In the genomic region with DNA sequence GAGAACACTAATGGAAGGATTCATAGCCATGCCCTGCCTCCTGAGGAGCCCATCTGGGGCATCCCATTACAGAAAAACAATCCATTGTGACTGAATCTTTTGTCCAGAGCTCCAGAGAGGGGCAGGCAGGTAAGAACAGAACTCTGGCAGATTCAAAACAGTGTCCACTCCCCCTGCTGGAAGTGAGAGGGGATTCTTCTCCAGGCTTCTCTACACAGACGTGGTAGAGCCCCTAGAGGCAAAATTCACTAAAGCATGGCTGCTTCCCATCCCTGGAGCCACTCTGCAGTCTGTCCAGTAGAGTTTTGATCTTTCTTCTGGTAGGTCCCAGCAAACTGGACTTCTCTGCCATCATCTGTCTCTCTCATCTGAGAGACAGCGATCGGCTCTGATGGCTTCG, we compare ENCODE assay signal across 12 mouse cellular contexts. TPM values are rescaled to one million over a fixed set of nuclear protein-coding genes. Genes with fewer than 3 reads are reported as not detected.
A peak's percentile ranks its signal among the peaks of the same experiment; 100 is the strongest.
DNase-seq lines count a peak whose midpoint lies in the region; ATAC-seq and TF ChIP-seq lines count a peak whose summit lies in the region.
"Had no signal": no experiment of that assay in that cellular context is flagged by ENCODE, and none has a peak within 500 bp of the region (broad histone marks: within the 10 kb centered on the region; RNA-seq: fewer than 3 reads in every experiment).

No protein-coding gene starts in this region.

- no peak overlapping the region for H3K4me3 ChIP-seq in heart, embryonic 11.5 days (ENCODE audit: low read depth, low read length)
- no peak overlapping the region for H3K4me3 ChIP-seq in lung, embryonic 14.5 days (ENCODE audit: low read depth, low read length)
- H3K4me3 ChIP-seq: heart, embryonic 15.5 days had no signal

- intact Hi-C loops in heart, postnatal 10 days (cut with DNase I) = loop anchor here (5.0 to 10.0 kb wide), 2 partner anchors 167 to 369 kb away; no protein-coding TSS in a partner anchor

- H3K4me1 ChIP-seq in heart, embryonic 11.5 days (ENCODE audit: control insufficient read depth, insufficient read depth, low read length) = no peaks in the 10 kb centered on the region
- H3K4me1 ChIP-seq in lung, embryonic 14.5 days (ENCODE audit: insufficient read depth) = no peaks in the 10 kb centered on the region
- H3K4me1 ChIP-seq: heart, embryonic 15.5 days had no signal

- DNase-seq in heart, postnatal 10 days = peak; percentile 6 to 20
- DNase-seq in lung, embryonic 14.5 days = peak; percentile 66
- no peak for DNase-seq in lung, postnatal 25 days (ENCODE audit: low spot score)
- DNase-seq in R1 (ENCODE audit: low read depth, low spot score) = peak; percentile 68
- peak; percentile 19 for DNase-seq in kidney, postnatal 14 days
- DNase-seq in ovary, adult 18-20 months (ENCODE audit: low spot score) = no peak
- no peak for DNase-seq in urinary bladder, postnatal 10 days (ENCODE audit: low spot score)

- no peak overlapping the region for H3K4me2 ChIP-seq in heart, embryonic 11.5 days
- no peak overlapping the region for H3K4me2 ChIP-seq in lung, embryonic 14.5 days
- H3K4me2 ChIP-seq: heart, embryonic 15.5 days had no signal

- no peak overlapping the region for H3K9ac ChIP-seq in heart, embryonic 11.5 days (ENCODE audit: low read depth, low read length)
- H3K9ac ChIP-seq in lung, embryonic 14.5 days = no peak overlapping the region
- H3K9ac ChIP-seq: heart, embryonic 15.5 days had no signal

- H3K9me3 ChIP-seq in heart, embryonic 11.5 days (replicated peaks; ENCODE audit: control insufficient read depth, low read length) = no peaks in the 10 kb centered on the region
- H3K9me3 ChIP-seq in lung, embryonic 14.5 days (ENCODE audit: low read depth, low read length) = no peaks in the 10 kb centered on the region
- H3K9me3 ChIP-seq: heart, embryonic 15.5 days had no signal

- 68% methylated on average over 4 of the region's 4 CpGs for WGBS in heart, embryonic 11.5 days (ENCODE audit: insufficient replicate concordance)
- WGBS in lung, embryonic 14.5 days = 68% methylated on average over 4 of the region's 4 CpGs

- peak; percentile 58 for TF ChIP-seq CTCF in lung, embryonic 14.5 days (IDR thresholded peaks at IDR 0.05; ENCODE audit: low read depth)

- H3K27me3 ChIP-seq in heart, embryonic 11.5 days (ENCODE audit: control insufficient read depth, insufficient read depth, low read length) = peaks cover 6% of the 10 kb centered on the region; the same call in 1 of the 2 replicates
- H3K27me3 ChIP-seq in lung, embryonic 14.5 days (ENCODE audit: insufficient read depth, low read length) = no peaks in the 10 kb centered on the region

- no peak for ATAC-seq in heart, embryonic 11.5 days (replicated peaks; ENCODE audit: insufficient number of reproducible peaks, low FRiP score, low TSS enrichment)
- ATAC-seq in lung, embryonic 14.5 days (ENCODE audit: insufficient read depth) = no peak

- H3K36me3 ChIP-seq in heart, embryonic 11.5 days (ENCODE audit: control insufficient read depth, insufficient read depth, low read length) = no peaks in the 10 kb centered on the region
- H3K36me3 ChIP-seq in lung, embryonic 14.5 days (ENCODE audit: insufficient read depth) = no peaks in the 10 kb centered on the region
- H3K36me3 ChIP-seq: G1E; heart, embryonic 15.5 days had no signal

- H3K27ac ChIP-seq in heart, embryonic 11.5 days (ENCODE audit: low read depth, low read length) = no peak overlapping the region
- H3K27ac ChIP-seq in lung, embryonic 14.5 days (ENCODE audit: low read depth) = no peak overlapping the region
- H3K27ac ChIP-seq: heart, embryonic 15.5 days had no signal

RNA-seq across cellular contexts. Expression of gene Krt5, which starts 8.6 kb away (rescaled TPM):
- total RNA-seq in heart, postnatal 10 days (2021) = not detected
- 0.13 and 0.23 TPM in 2 replicates for polyA plus RNA-seq in heart, embryonic 11.5 days (2014; fragmentation: Nextera tagmentation; extraction: Ambion mirVana)
- not detected in 2 replicates for polyA plus RNA-seq in lung, embryonic 14.5 days (2014; fragmentation: Nextera tagmentation; extraction: Ambion mirVana)
- total RNA-seq: adrenal gland, postnatal 4 days; G1E; liver, adult 2 months had no signal
- polyA plus RNA-seq: G1E; liver, adult 2 months had no signal

RNA-seq across cellular contexts. Expression of gene Krt6a, which starts 10.0 kb away (rescaled TPM):
- not detected for total RNA-seq in heart, postnatal 10 days (2021)
- polyA plus RNA-seq in heart, embryonic 11.5 days (2014; fragmentation: Nextera tagmentation; extraction: Ambion mirVana) = not detected in 2 replicates
- not detected in 2 replicates for polyA plus RNA-seq in lung, embryonic 14.5 days (2014; fragmentation: Nextera tagmentation; extraction: Ambion mirVana)
- total RNA-seq: adrenal gland, postnatal 4 days; G1E; liver, adult 2 months had no signal
- polyA plus RNA-seq: G1E; liver, adult 2 months had no signal

RNA-seq across cellular contexts. Expression of gene Krt6b, which starts 24.0 kb away (rescaled TPM):
- under 1 TPM; 0.12 to 0.15 TPM for total RNA-seq in heart, postnatal 10 days (2021)
- polyA plus RNA-seq in heart, embryonic 11.5 days (2014; fragmentation: Nextera tagmentation; extraction: Ambion mirVana) = not detected in 2 replicates
- polyA plus RNA-seq in lung, embryonic 14.5 days (2014; fragmentation: Nextera tagmentation; extraction: Ambion mirVana) = not detected in 2 replicates
- total RNA-seq: adrenal gland, postnatal 4 days; G1E; liver, adult 2 months had no signal
- polyA plus RNA-seq: G1E; heart, embryonic 15.5 days; liver, adult 2 months had no signal

RNA-seq across cellular contexts. Expression of gene Krt71, which starts 38.8 kb away (rescaled TPM):
- not detected for total RNA-seq in heart, postnatal 10 days (2021)
- polyA plus RNA-seq in heart, embryonic 11.5 days (2014; fragmentation: Nextera tagmentation; extraction: Ambion mirVana) = not detected in 2 replicates
- polyA plus RNA-seq in lung, embryonic 14.5 days (2014; fragmentation: Nextera tagmentation; extraction: Ambion mirVana) = not detected in 2 replicates
- total RNA-seq: adrenal gland, postnatal 4 days; G1E; liver, adult 2 months had no signal
- polyA plus RNA-seq: G1E; heart, embryonic 15.5 days; liver, adult 2 months had no signal

RNA-seq across cellular contexts. Expression of gene Gm5478, which starts 56.9 kb away (rescaled TPM):
- total RNA-seq in heart, postnatal 10 days (2021) = not detected
- not detected in 2 replicates for polyA plus RNA-seq in heart, embryonic 11.5 days (2014; fragmentation: Nextera tagmentation; extraction: Ambion mirVana)
- polyA plus RNA-seq in lung, embryonic 14.5 days (2014; fragmentation: Nextera tagmentation; extraction: Ambion mirVana) = not detected in 2 replicates
- total RNA-seq: adrenal gland, postnatal 4 days; liver, adult 2 months had no signal
- polyA plus RNA-seq: G1E; heart, embryonic 15.5 days; liver, adult 2 months had no signal

Comparison
In these comparisons a context has a peak if more than half of its experiments do, and no peak if none do; other contexts are left out.
1. DNase-seq: peak in heart, postnatal 10 days (2 of 2), lung, embryonic 14.5 days (single experiment), R1 (single experiment) and kidney, postnatal 14 days (single experiment); none in lung, postnatal 25 days (single experiment), ovary, adult 18-20 months (single experiment) and urinary bladder, postnatal 10 days (single experiment).